Mouse (Mus musculus) embryonic facial prominence, embryonic 11.5 days (tissue): ENCODE measurements around the gene Copz2. TPM values are rescaled to one million over a fixed set of nuclear protein-coding genes. Genes with fewer than 3 reads are reported as not detected.

Source experiments
- ATAC-seq: fragments of 200-750 bp; cut with Nextera tagmentation; replicated peaks from 2 replicates; pipeline ENCODE4 v1.8.0; 2017; ENCODE audit warnings: low read depth; ENCODE audit not compliant: insufficient number of reproducible peaks, low FRiP score, low TSS enrichment
- DNase-seq: peaks from one replicate; pipeline ENCODE4 v3.0.0-alpha.2; 2015; ENCODE audit warnings: low spot score
- H3K27ac ChIP-seq: fragments of 300-500 bp; sonication (generic); replicated peaks from 2 replicates; pipeline ENCODE4 v1.5.1; 2014; ENCODE audit warnings: mild to moderate bottlenecking, low read depth, low read length, control low read depth
- H3K27me3 ChIP-seq: fragments of 300-500 bp; sonication (generic); 2 replicates; pipeline ENCODE4 v1.6.1; 2014; ENCODE audit warnings: mild to moderate bottlenecking, low read length, moderate library complexity, mixed read lengths; ENCODE audit not compliant: control insufficient read depth, insufficient read depth
- H3K36me3 ChIP-seq: fragments of 300-500 bp; sonication (generic); replicated peaks from 2 replicates; pipeline ENCODE4 v1.6.1; 2014; ENCODE audit warnings: low read depth, mild to moderate bottlenecking, low read length, moderate library complexity, mixed read lengths; ENCODE audit not compliant: control insufficient read depth, insufficient read depth
- H3K4me1 ChIP-seq: fragments of 300-500 bp; sonication (generic); 2 replicates; pipeline ENCODE4 v1.6.1; 2014; ENCODE audit warnings: low read length, mixed read lengths; ENCODE audit not compliant: control insufficient read depth, insufficient read depth
- H3K4me2 ChIP-seq: fragments of 300-500 bp; sonication (generic); 2 replicates; pipeline ENCODE4 v1.6.1; 2014; ENCODE audit warnings: low read depth, mild to moderate bottlenecking, control low read depth, low read length, moderate library complexity
- H3K4me3 ChIP-seq: fragments of 300-500 bp; sonication (generic); 2 replicates; pipeline ENCODE4 v1.5.1; 2014; ENCODE audit warnings: low read depth, low read length, control low read depth
- H3K9ac ChIP-seq: fragments of 300-500 bp; sonication (generic); replicated peaks from 2 replicates; pipeline ENCODE4 v1.6.1; 2014; ENCODE audit warnings: mild to moderate bottlenecking, control low read depth, low read length
- H3K9me3 ChIP-seq: fragments of 300-500 bp; sonication (generic); replicated peaks from 2 replicates; pipeline ENCODE4 v1.6.1; 2016; ENCODE audit warnings: mild to moderate bottlenecking, low read length, inconsistent platforms, mixed read lengths; ENCODE audit not compliant: control insufficient read depth
- WGBS: fragments of 180-500 bp; shearing (Covaris S2); extraction: QIAGEN DNeasy Blood & Tissue Kit; methylation state at CpG from one replicate; pipeline ENCODE4 v1.1.7; 2014; 5-methylcytosine and 5-hydroxymethylcytosine counted together
- polyA plus RNA-seq: library from polyadenylated mRNA; unstranded; fragments of >200 nt; fragmentation: Nextera tagmentation; extraction: Ambion mirVana; gene quantifications from 2 replicates; pipeline ENCODE4 v1.2.1, GENCODE M21; 2014

Copz2 gene
- polyA plus RNA-seq, 1 experiment from 2014 or later = 61.1 TPM

DNA sequence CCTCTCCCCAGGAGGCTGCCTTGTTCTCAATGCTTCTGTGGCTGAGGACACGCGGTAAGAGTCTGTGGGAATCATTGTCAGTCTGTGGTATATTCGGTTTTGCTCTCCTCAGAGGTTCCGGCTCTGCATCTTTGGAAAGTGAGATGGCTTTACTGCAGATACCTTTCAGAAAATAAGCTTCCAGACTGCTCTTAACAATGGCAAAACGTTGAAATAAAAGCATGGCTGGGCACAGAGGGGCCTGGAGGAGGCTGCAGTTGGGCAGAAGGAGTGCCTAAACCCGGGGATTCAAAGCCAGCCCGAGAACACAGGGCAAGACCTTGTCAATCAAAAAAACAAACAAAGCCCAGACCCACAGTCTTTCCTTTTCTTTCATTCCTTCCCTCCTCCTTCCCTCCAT lies 29.7 kb downstream of the Copz2 start:
- 30% methylated on average over 7 of the region's 7 CpGs for WGBS
- H3K4me3 ChIP-seq = no peak overlapping the region
- H3K4me1 ChIP-seq = peaks cover 9% of the 10 kb centered on the region

DNA sequence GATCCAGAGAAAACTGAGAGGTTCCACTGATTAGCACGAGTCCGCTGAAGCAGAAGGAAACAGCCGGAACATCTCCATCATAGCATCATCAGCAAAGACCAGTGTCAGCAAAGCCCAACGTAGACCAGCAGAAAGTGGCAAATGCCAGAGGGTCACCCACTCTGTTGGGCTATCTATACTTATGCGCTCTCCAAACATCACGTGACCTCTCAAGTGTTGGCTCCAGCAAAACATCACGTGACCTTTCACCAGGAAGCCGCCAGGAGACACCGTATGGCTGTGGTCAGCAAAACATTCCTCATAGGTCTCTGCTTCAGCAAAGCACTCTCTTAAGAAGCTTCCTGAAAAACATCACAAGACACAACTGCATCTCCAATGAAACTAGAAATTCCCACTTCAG lies 30.6 kb downstream of the Copz2 start:
- no peak overlapping the region for H3K27ac ChIP-seq
- 83% methylated on average over 9 of the region's 9 CpGs for WGBS
- peaks cover 9% of the 10 kb centered on the region for H3K4me1 ChIP-seq
- no peaks in the 10 kb centered on the region for H3K36me3 ChIP-seq
- ATAC-seq = no peak
- no peak overlapping the region for H3K9ac ChIP-seq
- DNase-seq = no peak
- no peaks in the 10 kb centered on the region for H3K9me3 ChIP-seq
- no peaks in the 10 kb centered on the region for H3K27me3 ChIP-seq
- H3K4me2 ChIP-seq = no peak overlapping the region
- no peak overlapping the region for H3K4me3 ChIP-seq

More for the DNA sequence above, 29.7 kb downstream of the Copz2 start:
- no peaks in the 10 kb centered on the region for H3K36me3 ChIP-seq
- ATAC-seq (no peak), DNase-seq (no peak)
- H3K9ac ChIP-seq = no peak overlapping the region
- H3K4me2 ChIP-seq = no peak overlapping the region
- no peaks in the 10 kb centered on the region for H3K27me3 ChIP-seq
- H3K27ac ChIP-seq = peak overlapping the region; percentile 13
- no peaks in the 10 kb centered on the region for H3K9me3 ChIP-seq

DNA sequence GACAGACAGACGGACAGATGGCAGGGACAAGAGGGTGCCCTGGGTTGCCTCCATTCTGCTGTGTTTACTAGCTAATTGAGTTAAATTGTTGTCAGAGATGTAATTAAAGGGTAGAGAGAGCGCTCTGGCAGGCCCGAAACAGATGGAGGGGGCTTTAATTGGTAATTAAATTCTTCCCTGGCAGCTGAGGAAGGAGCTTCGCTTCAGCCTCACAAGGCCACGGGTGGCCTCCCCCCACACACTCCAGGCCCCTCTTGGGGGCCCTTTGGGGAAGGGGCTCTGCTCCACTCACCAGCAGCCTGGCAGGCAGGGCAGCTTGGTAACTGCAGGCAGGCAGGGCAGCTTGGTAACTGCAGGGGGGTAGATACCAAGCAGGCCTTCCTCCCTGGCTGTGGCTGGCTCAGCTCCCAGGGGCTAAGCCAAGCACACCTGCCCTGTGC lies 36.3 kb downstream of the Copz2 start:
- no peaks in the 10 kb centered on the region for H3K27me3 ChIP-seq
- no peak overlapping the region for H3K4me2 ChIP-seq
- ATAC-seq (peak; percentile 68), DNase-seq (no peak)
- peaks cover 5% of the 10 kb centered on the region; the same call in 1 of the 2 replicates for H3K4me1 ChIP-seq
- 8% methylated on average over 5 of the region's 5 CpGs for WGBS
- H3K27ac ChIP-seq = 0 out of 2 replicates have a peak overlapping the region, but pooled peaks have one; percentile 0
- H3K36me3 ChIP-seq = no peaks in the 10 kb centered on the region
- no peak overlapping the region for H3K4me3 ChIP-seq
- H3K9ac ChIP-seq = no peak overlapping the region; the same call in 1 of the 2 replicates
- no peaks in the 10 kb centered on the region for H3K9me3 ChIP-seq

- Histone ChIP-seq H3K9me3 (no peaks in the 10 kb centered on the region), H3K36me3 (no peaks in the 10 kb centered on the region), H3K27me3 (no peaks in the 10 kb centered on the region), H3K9ac (no peak overlapping the region), H3K27ac (no peak overlapping the region), H3K4me3 (no peak overlapping the region), H3K4me1 (peaks cover 5% of the 10 kb centered on the region; the same call in 1 of the 2 replicates), H3K4me2 (no peak overlapping the region)
- WGBS = 87% methylated on average over 8 of the region's 8 CpGs
- DNase-seq (no peak), ATAC-seq (no peak)
Observed at GRCm38 (mm10) chr11:96886942-96887546, 37.4 kb downstream of the Copz2 start.

GRCm38 (mm10) chr11:96891784-96892527 lies 42.3 kb downstream of the Copz2 start:
- Histone ChIP-seq H3K4me2 (no peak overlapping the region), H3K27me3 (no peaks in the 10 kb centered on the region), H3K9ac (no peak overlapping the region), H3K4me3 (no peak overlapping the region), H3K36me3 (no peaks in the 10 kb centered on the region), H3K9me3 (no peaks in the 10 kb centered on the region), H3K4me1 (no peaks in the 10 kb centered on the region; the same call in 1 of the 2 replicates), H3K27ac (no peak overlapping the region)
- WGBS = 15% methylated on average over 14 of the region's 14 CpGs
- no peak for DNase-seq
- no peak for ATAC-seq

- Histone ChIP-seq H3K27ac (no peak overlapping the region), H3K27me3 (no peaks in the 10 kb centered on the region), H3K9me3 (no peaks in the 10 kb centered on the region), H3K4me2 (no peak overlapping the region), H3K4me3 (no peak overlapping the region), H3K36me3 (no peaks in the 10 kb centered on the region), H3K4me1 (no peaks in the 10 kb centered on the region), H3K9ac (no peak overlapping the region; the same call in 1 of the 2 replicates)
- 64% methylated on average over 11 of the region's 11 CpGs for WGBS
- DNase-seq (no peak), ATAC-seq (no peak)
Observed at GRCm38 (mm10) chr11:96893203-96893842, 43.7 kb downstream of the Copz2 start.

GRCm38 (mm10) chr11:96895886-96896285 lies 46.2 kb downstream of the Copz2 start:
- DNase-seq (no peak), ATAC-seq (no peak)
- Histone ChIP-seq H3K9ac (no peak overlapping the region), H3K4me2 (no peak overlapping the region), H3K27me3 (no peaks in the 10 kb centered on the region), H3K36me3 (no peaks in the 10 kb centered on the region), H3K4me3 (no peak overlapping the region), H3K27ac (no peak overlapping the region), H3K9me3 (no peaks in the 10 kb centered on the region), H3K4me1 (peaks cover 5% of the 10 kb centered on the region; the same call in 1 of the 2 replicates)
- 85% methylated on average over 4 of the region's 4 CpGs for WGBS
